Mouse (Mus musculus): ENCODE results near the gene Asb6.
A peak's percentile ranks its signal among the peaks of the same experiment; 100 is the strongest.

Gene Asb6

GRCm38 (mm10) chr2:30833644-30834043 is 3.5 kb upstream of the Asb6 start:
- DNase-seq: no peak

GRCm38 (mm10) chr2:30829315-30829714 is 818 bp downstream of the Asb6 start:
- DNase-seq: peak; percentile 42

DNA sequence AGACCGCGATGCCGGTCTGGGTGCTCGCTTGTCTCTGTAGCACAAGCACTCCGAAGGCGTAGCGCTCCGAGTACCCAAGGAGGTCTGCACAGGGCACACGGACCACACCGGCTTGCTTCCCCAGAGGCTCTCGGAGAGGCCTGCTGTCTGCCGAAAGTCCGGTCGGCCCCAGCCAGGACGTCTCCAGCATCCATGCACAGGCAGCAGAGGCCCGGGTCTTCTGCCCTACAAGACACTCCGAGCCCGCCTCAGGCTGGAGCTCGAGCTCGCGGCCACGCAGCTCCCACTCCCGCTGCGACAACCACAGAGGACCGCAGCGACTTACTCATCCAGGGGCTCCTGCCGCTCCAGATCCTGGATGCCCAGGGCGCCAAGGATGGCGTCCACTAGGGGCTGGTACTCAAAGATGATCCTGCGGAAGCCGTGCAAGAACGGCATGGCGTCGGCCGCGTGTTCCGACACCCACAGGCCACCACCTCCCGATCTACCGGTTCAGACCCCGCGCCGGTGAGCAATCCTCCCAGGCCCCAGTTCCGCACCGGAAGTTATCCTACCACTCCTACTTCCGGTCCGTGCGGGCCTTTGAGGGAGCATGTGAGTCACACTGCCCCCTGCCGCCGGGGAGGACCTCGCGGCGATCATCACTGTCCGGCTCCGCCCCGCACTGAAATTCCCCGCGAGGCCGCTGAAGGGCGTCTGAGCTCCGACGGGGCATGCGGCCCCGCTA is 2.2 kb downstream of the Asb6 start:
- DNase-seq: peak; percentile 96

- DNase-seq: peak; percentile 50
Observed at GRCm38 (mm10) chr2:30826825-30827748, 3.0 kb downstream of the Asb6 start.

- peak; percentile 46 for DNase-seq
Observed at GRCm38 (mm10) chr2:30823385-30824153, 6.6 kb downstream of the Asb6 start.

DNA sequence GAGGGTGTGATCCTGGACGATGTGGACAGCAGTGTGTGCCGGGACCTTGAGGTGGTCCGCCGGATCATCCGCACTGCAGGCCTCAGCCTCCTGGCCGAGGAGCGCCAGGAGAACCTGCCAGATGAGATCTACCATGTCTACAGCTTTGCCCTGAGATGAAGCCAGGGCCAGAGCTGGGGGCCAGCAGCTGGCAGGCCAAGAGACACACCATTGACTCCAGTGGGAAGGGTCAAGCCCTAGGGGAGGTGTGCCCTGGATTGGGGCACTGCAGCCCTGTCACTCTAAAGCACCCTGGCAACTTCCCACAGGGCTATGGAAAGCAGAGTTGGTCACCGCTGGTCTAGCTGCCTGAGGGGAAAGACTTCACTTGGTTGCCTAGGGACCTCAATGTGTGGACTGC is 7.7 kb downstream of the Asb6 start:
- DNase-seq: no peak

DNA sequence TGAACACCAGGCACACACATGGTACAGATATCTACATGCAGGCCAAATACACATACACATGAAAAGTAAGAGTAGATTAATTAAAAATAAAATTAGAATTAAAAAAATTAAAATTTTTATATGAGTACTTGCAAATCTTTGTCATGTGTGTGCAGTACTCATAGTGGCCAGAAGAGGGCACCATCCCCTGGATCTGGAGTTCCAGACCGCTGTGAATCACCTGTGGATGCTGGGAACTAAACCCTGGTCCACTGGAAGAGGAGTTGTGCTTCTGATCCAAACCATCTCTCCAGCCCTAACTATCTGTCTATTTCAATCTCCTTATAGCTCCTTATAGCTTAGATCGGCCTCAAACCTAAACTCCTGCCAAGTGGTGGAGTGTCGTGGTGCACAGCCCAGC is 9.1 kb downstream of the Asb6 start:
- no peak for DNase-seq

- no peak for DNase-seq
Observed at GRCm38 (mm10) chr2:30819873-30820272, 10.3 kb downstream of the Asb6 start.

DNA sequence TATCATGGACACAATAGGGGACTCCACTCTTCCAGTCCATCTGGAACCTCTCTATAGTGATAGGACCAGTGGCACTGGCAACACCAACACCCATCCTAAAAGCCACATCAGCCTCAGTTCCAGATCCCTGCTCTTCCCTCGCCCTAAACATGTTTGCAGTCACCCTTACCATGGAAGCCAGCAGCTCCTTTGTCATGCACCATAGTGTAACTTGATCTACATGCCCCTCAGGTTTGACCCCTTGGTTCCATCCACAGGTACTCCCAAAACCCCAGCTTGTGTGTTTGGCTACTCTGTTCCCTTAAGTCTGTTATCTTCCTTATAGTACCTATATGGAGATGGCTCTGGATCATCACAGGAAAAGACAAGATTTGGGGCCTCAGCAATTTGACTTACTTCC is 13.8 kb downstream of the Asb6 start:
- DNase-seq: no peak

GRCm38 (mm10) chr2:30810573-30810972 is 19.6 kb downstream of the Asb6 start:
- no peak for DNase-seq

DNA sequence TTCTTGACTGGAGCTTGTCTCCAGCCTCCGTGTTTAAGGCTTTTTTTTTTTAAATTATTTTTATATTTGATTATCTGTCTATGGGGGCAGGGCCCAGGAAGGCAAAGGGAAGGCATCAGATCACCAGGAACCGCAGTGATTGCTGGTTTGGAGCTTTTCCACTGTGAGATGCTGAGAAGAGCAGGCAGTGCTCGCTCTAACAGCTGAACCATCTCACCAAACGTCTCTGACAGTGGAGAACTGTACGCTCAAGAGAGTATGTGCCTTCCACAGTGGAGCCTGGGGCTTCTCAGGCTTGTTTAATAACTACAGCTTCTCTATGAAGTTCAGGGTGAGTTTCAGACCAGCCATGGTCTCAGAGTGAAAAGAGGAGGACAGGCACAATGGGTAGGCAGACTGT is 20.6 kb downstream of the Asb6 start:
- DNase-seq: no peak

DNA sequence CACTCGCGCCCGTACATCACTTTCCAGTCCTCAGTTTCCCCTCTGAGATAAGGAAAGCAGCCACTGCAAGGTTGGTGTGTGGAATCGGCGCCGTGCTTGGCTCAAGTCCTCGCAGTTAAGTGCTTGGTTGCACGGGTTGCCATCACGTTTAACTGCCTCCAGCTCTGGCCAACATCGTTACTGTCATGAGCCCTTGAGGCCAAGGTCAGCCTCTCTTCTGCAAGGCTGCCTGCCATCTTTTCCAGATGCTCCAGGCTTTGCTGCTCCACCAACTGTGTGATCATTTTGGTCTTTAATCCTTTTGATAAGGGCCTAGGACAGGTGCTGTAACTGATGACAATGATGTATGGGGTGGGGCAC is 21.9 kb downstream of the Asb6 start:
- no peak for DNase-seq

- peak; percentile 99 for DNase-seq
Observed at GRCm38 (mm10) chr2:30807648-30808295, 22.4 kb downstream of the Asb6 start, which contains the start of gene Ntmt1. Gene Ntmt1, plus strand, starts transcription at chr2:30807826.

- no peak for DNase-seq
Observed at GRCm38 (mm10) chr2:30807147-30807647, 22.9 kb downstream of the Asb6 start.

DNA sequence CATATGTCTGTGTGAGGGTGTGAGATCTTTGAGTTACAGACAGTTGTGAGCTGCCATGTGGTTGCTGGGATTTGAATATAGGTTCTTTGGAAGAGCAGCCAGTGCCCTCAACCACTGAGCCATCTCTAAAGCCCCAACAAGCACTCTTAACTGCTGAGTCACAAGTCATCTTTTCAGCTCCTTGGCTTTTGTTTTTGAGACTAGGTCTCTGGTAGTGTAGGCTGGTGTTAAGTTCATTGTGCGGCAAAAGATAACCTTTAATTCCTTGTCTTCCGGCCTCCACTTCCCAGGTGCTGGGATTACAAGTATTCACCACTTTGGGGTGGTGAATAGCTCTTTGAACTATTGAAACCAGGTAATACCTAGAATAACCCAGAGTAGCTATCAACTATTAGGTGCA is 24.1 kb downstream of the Asb6 start:
- no peak for DNase-seq

GRCm38 (mm10) chr2:30803604-30804003 is 26.5 kb downstream of the Asb6 start, which contains the start of gene 1700001O22Rik:
Gene 1700001O22Rik, minus strand, starts transcription at chr2:30803661.
- DNase-seq: no peak

GRCm38 (mm10) chr2:30801067-30801852 is 28.9 kb downstream of the Asb6 start:
- DNase-seq: peak; percentile 54

DNA sequence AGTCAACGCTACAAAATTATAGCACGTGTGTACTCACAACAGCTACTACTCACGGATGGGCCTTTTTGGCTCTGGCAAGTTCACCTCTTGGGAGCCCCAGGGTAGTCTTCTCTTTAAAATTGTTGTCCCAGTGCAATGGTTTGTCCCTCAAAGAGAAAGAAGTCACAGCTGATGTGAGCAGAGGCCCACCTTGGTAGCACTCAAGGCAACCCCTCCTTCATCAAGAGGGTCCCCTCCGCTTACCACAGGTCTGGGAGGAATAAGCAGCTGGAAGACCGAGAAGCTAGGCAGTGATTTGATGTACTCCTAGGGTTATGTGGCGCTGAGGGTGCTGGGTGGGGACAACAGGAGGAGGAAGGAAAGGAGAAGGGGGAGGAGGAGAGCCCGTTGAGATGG is 29.5 kb downstream of the Asb6 start:
- DNase-seq: no peak

DNA sequence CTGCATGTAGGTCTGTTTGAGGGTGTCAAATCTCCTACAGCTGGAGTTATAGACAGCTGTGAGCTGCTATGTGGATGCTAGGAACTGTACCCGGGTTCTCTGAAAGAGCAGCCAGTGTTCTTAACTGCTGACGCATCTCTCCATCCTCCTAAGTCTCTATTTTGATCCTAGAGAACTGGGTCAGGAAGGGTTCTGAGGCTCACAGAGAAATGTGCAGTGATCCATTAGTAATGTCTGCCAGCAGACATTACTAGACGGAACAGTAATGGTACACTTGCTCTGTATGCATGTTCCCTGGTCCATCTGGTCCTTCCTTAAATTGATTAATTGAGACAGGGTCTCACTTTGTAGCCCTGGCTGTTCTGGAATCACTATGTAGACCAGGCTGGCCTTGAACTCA is 30.7 kb downstream of the Asb6 start:
- DNase-seq: no peak

DNA sequence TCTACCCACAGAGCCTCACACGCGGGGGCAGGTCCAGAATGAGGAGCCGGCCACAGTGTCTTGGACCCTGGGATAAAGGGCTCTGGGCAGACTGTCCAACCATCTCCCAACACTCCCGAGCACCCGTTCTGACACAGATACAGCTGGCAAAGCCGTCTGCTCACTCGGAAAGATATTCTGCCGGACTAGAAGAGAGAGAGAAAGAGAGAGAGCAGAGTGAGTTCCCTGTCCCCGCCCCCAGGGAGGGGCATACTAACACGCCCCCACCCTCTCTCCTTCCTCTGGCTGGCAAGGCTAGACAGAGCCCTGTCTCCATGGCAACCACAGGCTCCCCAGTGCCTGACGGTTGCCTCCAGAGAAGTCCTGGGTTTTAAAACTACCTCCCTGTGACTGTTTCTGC is 33.8 kb downstream of the Asb6 start:
- DNase-seq: peak; percentile 71

- DNase-seq: no peak
Observed at GRCm38 (mm10) chr2:30795889-30796275, 34.3 kb downstream of the Asb6 start.

All from kidney, adult 18-20 months (tissue).